Mouse (Mus musculus) skeletal muscle tissue, adult 2 months (tissue): ENCODE data around the gene Vmn1r171.
"Not testable (repeated sequence)": the region's sequence is repeated elsewhere in the genome, so short reads cannot be mapped to it uniquely, and the experiment has no call there.

ENCODE experiments used
- DNase-seq: peaks from one replicate; pipeline ENCODE4 v3.0.0-alpha.2; 2012; ENCODE audit warnings: low read depth, low spot score

The Vmn1r171 gene

GRCm38 (mm10) chr7:23630422-23630821, at the start of gene Vmn1r171:
Gene Vmn1r171, plus strand, starts transcription at chr7:23630722.
- no peak for DNase-seq

DNA sequence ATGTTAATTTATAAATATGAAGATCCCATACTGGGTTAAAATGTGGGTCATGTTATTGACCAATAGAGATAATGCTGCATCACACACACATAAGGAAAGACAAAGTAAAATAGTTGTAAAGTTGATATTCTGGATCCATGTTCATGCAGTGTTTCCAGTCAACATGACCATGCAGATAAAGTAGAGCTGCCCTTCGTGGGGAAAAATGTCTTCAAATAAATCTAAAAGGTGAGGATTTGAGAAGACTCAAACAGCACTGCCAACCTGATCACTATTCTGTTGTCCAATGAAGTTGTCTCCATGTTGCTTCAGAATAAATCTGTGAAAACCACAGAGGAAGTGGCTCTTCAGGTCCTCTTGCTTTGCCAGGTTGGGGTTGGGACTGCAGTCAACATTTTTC, 24.6 kb upstream of the Vmn1r171 start, which contains the start of gene Vmn1r170:
TSS of gene Vmn1r170 (plus strand) at position 301 of the 400 bp plus-strand sequence.
- DNase-seq: not testable (repeated sequence)

DNA sequence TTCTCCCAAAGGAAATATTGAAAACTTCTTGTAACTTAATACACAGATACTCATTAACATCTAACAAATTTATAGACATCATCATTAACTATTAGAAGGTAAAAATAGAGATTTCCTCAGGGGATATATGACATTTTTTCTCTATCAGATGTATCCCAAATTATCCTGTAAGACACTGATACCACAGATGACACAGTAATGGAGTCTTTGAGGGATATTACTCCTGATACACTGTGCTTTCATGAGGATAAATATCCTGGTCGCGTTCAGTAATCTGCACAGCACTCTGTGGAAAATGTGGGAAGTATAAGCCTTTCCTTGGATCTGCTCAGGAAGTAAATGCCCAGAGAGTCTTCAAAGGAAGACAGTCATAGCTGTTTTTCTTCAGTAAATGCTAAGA, 27.5 kb downstream of the Vmn1r171 start, which contains the start of gene Vmn1r172:
TSS of gene Vmn1r172 (plus strand) at position 301 of the 400 bp plus-strand sequence.
- DNase-seq: no peak
